ENCODE assay signal across 1 mouse cellular context in the genomic region with DNA sequence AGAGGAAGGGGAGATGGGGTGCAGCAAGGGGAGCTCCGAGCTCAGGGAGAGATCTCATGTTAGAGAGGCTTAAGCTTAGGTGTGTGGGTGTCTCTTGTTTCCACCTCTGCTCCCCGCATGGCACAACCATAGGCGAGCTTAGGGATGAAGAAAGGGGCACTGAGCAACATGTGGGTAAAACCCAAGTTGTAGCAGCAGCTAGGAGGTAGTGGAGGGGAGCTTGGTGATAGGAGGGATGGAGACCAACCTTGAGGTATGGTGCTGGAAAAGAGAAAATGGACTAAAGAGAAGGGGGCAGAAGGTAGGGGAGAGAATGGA.
TF ChIP-seq lines count a peak whose summit lies in the region.

No protein-coding gene starts in this region.

TF ChIP-seq in MEL, 35 proteins besides CTCF, POLR2A, EP300 and RAD21:
- no peak for TF ChIP-seq MAX (IDR thresholded peaks at IDR 0.05; ENCODE audit: low read length)
- TF ChIP-seq SIN3A (IDR thresholded peaks at IDR 0.05; ENCODE audit: low read length): no peak
- TF ChIP-seq MXI1 (IDR thresholded peaks at IDR 0.05; ENCODE audit: low read depth, low read length): peak; percentile 59; the same call in 1 of the 2 replicates
TF ChIP-seq in MEL: peak in this region for 1.
